Mouse (Mus musculus) brain, embryonic 14.5 days (tissue): ENCODE measurements at regions not wholly inside any gene's neighbourhood (a gene's known extent, or its start where the extent isn't known, plus 50 kb on each side); places are given as distances from the start of the nearest gene placed in this dataset.

ENCODE experiments used
- CTCF ChIP-seq: fragments of 200-500 bp; IDR thresholded peaks from 2 replicates; pipeline ENCODE4 v1.5.1; 2012; ENCODE audit warnings: inconsistent platforms, mild to moderate bottlenecking, moderate library complexity, borderline replicate concordance; ENCODE audit not compliant: insufficient read depth, insufficient read length; ENCODE audit errors: extremely low read depth
- POLR2A ChIP-seq: fragments of 200-500 bp; IDR thresholded peaks from 2 replicates; pipeline ENCODE4 v1.6.1; 2012; ENCODE audit warnings: mild to moderate bottlenecking, inconsistent platforms, borderline replicate concordance; ENCODE audit not compliant: poor library complexity, insufficient read depth, insufficient read length, severe bottlenecking; ENCODE audit errors: extremely low read depth

- TF ChIP-seq CTCF (no peak), POLR2A (no peak)
These were observed 134.1 kb downstream of the Zfp365 start for GRCm38 (mm10) chr10:67778341-67778740.
